Mouse (Mus musculus): ENCODE measurements at regions not wholly inside any gene's neighbourhood (a gene's known extent, or its start where the extent isn't known, plus 50 kb on each side); places are given as distances from the start of the nearest gene placed in this dataset.

DNA sequence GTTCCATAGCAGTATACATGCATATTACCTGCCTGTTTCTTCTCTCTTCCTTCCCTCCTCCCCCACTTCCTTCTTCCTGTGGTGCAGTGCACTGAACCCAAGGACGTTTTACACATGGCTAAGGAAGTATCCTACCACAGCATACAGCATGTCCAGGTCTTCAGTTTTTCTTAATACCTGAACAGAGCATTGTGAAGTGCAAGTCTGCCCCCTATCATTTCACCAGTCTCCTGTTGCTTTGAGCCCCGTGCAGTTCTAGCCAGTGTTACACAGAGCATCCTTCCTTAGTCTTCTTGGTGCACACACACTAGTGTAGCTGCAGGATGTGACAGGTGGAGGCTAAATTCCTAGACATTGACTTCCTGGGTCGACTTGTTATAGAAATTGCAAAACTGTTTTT, 53.7 kb upstream of the Foxb1 start:
- no peak overlapping the region for H3K4me2 ChIP-seq (replicated peaks)
- H3K27me3 ChIP-seq (replicated peaks), result no peaks in the 10 kb centered on the region
- H3K27ac ChIP-seq, result no peak overlapping the region
- no peaks in the 10 kb centered on the region for H3K36me3 ChIP-seq
- no peaks in the 10 kb centered on the region for H3K9me3 ChIP-seq
- no peak overlapping the region for H3K4me3 ChIP-seq
- H3K4me1 ChIP-seq, result no peaks in the 10 kb centered on the region
- H3K9ac ChIP-seq, result no peak overlapping the region
- ATAC-seq (ENCODE audit: low FRiP score, low read depth), result no peak
- WGBS, result 69% methylated on average over 3 of the region's 3 CpGs

DNA sequence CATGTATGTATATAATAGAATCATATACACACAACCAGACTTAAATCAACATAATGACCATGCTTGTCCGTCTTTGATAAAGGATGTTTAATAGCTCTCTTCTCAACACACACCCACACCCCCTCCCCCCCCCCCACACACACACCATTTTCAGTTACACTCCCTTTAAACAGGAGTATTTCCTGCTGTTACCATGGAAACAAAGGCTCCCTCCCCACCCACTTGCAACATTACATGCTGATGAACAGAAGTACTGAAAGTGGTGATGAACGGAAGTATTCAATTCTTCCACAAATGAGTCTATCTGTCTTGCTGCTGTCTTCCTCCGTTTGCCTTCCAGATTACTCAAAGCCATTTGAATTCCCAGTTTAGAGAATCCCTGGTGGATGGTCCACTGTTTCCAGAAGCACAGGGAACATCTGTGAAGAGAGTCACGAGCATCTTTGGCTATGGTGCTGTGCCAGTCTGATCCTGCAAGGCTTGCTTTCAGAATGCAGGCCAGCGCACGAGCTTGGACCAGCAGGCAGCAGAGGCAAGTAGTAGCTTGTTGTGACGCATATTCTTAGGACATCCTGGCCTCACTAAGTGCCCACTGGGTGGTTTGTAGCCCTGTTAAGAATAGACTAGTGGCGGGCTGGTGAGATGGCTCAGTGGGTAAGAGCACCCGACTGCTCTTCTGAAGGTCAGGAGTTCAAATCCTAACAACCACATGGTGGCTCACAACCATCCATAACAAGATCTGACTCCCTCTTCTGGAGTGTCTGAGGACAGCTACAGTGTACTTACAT, 62.6 kb upstream of the Foxb1 start:
- ATAC-seq (ENCODE audit: low FRiP score, low read depth), result no peak

DNA sequence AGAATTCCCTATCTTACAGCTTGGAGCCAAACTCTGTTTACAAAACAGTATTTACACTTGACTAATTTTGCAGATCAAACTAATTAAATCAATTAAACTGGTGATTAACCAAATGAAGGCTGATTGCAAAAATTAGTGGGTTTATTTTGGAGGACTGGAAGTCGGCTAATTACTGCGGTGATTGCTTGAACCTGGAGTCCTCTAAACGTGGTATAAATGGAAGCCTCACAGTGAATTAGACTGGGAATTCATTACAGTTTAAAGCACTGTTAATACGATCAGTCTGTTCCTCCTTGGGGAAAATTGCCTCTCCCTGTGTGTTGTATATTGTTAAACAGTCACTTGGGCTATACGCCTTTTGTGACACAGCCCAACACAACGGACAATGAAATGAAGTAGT, 67.7 kb upstream of the Foxb1 start:
- ATAC-seq (ENCODE audit: low FRiP score, low read depth), result no peak

More for the DNA sequence above, 62.6 kb upstream of the Foxb1 start:
- Histone ChIP-seq H3K9ac (no peak overlapping the region), H3K9me3 (no peaks in the 10 kb centered on the region), H3K27me3 (replicated peaks) (no peaks in the 10 kb centered on the region), H3K4me3 (no peak overlapping the region), H3K4me2 (replicated peaks) (no peak overlapping the region), H3K36me3 (no peaks in the 10 kb centered on the region), H3K4me1 (no peaks in the 10 kb centered on the region), H3K27ac (no peak overlapping the region)
- 69% methylated on average over 9 of the region's 9 CpGs for WGBS

DNA sequence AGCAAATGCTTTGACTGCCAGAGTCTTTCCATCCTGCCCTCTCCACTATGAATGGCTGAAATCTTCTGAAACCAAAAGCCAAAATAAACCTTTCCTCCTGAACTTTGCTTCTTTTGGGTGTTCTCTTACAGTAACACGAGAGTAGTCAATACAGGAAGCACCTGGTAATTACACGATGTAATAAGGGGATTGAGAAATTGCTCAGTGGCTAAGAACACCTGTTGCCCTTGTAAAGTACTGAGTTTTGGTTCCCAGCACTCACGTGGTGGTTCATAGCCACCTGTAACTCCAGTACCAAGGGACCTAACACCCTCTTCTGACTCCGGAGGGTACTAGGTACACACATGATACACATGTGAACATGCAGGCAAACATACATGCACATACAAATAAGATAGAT, 74.7 kb upstream of the Foxb1 start:
- WGBS, result 77% methylated on average over 4 of the region's 4 CpGs
- Histone ChIP-seq H3K27me3 (replicated peaks) (peaks cover 8% of the 10 kb centered on the region; the same call in 1 of the 2 replicates), H3K4me1 (no peaks in the 10 kb centered on the region), H3K27ac (no peak overlapping the region), H3K36me3 (no peaks in the 10 kb centered on the region), H3K9ac (no peak overlapping the region), H3K4me3 (no peak overlapping the region), H3K4me2 (replicated peaks) (no peak overlapping the region), H3K9me3 (no peaks in the 10 kb centered on the region)
- ATAC-seq (ENCODE audit: low FRiP score, low read depth), result no peak

More for the DNA sequence above, 67.7 kb upstream of the Foxb1 start:
- 41% methylated on average over 6 of the region's 6 CpGs for WGBS
- Histone ChIP-seq H3K9ac (no peak overlapping the region), H3K4me1 (no peaks in the 10 kb centered on the region), H3K27ac (no peak overlapping the region), H3K9me3 (no peaks in the 10 kb centered on the region), H3K4me2 (replicated peaks) (no peak overlapping the region), H3K27me3 (replicated peaks) (no peaks in the 10 kb centered on the region), H3K36me3 (no peaks in the 10 kb centered on the region), H3K4me3 (no peak overlapping the region)

DNA sequence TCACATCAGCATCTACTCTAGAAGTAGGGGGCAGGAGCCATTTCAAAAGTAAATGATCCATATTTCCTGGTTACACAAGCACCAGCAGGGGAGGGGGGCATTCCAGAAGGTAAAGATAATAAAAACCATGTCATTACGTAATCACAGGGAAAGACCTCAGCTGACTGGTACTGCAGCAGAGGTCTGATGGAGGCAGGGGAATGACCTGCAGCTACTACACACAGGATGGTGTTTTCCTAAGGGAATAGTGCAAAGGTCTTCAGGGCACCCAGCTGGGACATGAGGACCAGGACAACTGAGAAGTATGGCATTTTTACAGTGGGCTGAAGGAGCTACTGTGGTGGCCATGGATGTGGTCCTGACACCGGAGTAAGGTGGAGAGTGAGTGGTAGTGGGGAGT, 78.5 kb upstream of the Foxb1 start:
- no peaks in the 10 kb centered on the region for H3K36me3 ChIP-seq
- ATAC-seq (ENCODE audit: low FRiP score, low read depth), result no peak
- H3K27ac ChIP-seq, result no peak overlapping the region
- no peak overlapping the region for H3K4me2 ChIP-seq (replicated peaks)
- WGBS, result 74% methylated on average over 2 of the region's 2 CpGs
- H3K4me1 ChIP-seq, result no peaks in the 10 kb centered on the region
- H3K27me3 ChIP-seq (replicated peaks), result peaks cover 8% of the 10 kb centered on the region; the same call in 1 of the 2 replicates
- no peaks in the 10 kb centered on the region for H3K9me3 ChIP-seq
- no peak overlapping the region for H3K9ac ChIP-seq
- no peak overlapping the region for H3K4me3 ChIP-seq

DNA sequence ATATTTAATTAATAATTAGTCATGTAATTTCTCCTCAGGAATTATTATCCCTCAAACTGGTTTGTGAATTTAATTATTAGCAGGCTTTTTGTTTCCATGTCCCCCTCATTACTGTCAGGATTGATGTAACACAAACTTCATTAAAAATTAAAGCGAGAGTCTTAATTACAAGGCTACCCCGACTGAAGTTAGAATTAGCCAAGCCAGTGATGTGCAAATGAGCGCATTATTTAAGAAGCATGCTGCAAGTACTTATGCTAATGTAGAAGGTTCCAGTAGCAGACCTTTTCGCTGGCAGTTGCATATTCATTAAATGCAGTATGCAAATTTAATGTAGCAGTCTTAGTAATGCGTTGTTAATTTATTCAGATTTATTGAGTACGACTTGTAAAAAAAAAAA, 84.0 kb upstream of the Foxb1 start:
- Histone ChIP-seq H3K27me3 (replicated peaks) (peaks cover 5% of the 10 kb centered on the region; the same call in 1 of the 2 replicates), H3K4me2 (replicated peaks) (no peak overlapping the region), H3K4me3 (no peak overlapping the region), H3K4me1 (no peaks in the 10 kb centered on the region), H3K27ac (no peak overlapping the region), H3K36me3 (no peaks in the 10 kb centered on the region), H3K9ac (no peak overlapping the region), H3K9me3 (peaks cover 9% of the 10 kb centered on the region; the same call in 1 of the 2 replicates)
- ATAC-seq (ENCODE audit: low FRiP score, low read depth), result peak; percentile 44; the same call in 1 of the 2 replicates
- WGBS, result 50% methylated on average over 6 of the region's 6 CpGs

DNA sequence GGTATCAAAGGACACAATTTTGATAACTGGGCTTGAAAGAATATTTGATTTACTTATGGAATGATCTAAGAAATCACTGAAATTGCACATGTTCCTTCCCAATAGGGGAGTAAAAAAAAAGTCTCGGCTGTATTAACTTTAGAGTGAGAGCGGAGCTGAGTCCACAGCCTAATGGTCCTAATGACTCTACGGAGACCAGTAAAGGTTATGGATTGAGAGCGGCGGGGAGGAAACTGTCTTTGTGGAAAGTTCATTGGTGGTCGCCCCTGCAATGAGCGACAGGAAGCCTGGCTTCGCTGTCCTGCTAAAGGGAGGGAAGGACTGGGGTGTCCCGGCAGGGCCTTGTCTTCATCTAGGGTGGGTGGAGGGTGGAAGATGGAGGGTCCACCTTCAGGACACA, 84.5 kb upstream of the Foxb1 start:
- H3K9me3 ChIP-seq, result peaks cover 9% of the 10 kb centered on the region; the same call in 1 of the 2 replicates
- no peak overlapping the region for H3K4me3 ChIP-seq
- H3K4me2 ChIP-seq (replicated peaks), result no peak overlapping the region
- H3K27me3 ChIP-seq (replicated peaks), result no peaks in the 10 kb centered on the region
- 40% methylated on average over 9 of the region's 9 CpGs for WGBS
- H3K9ac ChIP-seq, result no peak overlapping the region
- 0 out of 2 replicates have a peak, but pooled peaks have one; percentile 41 for ATAC-seq (ENCODE audit: low FRiP score, low read depth)
- no peak overlapping the region for H3K27ac ChIP-seq
- no peaks in the 10 kb centered on the region for H3K36me3 ChIP-seq
- no peaks in the 10 kb centered on the region for H3K4me1 ChIP-seq

DNA sequence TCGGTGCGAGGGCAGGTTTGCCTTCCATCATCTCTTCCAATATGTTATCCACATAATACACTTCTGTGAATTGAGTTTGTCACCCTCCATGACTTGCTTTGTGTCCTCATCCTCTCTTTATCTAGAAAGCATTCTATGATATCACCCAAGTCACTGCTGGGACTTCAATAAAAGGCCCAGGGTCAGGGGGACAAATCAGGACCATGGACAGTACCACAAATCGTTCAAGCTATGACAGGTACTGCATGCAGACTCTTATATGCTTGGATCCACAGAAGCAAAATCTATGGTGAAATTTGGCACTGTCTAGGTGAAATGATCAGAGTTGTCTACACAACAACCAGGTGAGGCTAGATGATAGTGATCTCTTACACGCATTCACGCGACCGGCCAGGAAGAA, 95.9 kb upstream of the Foxb1 start:
- H3K4me1 ChIP-seq, result no peaks in the 10 kb centered on the region
- no peak for ATAC-seq (ENCODE audit: low FRiP score, low read depth)
- H3K27me3 ChIP-seq (replicated peaks), result no peaks in the 10 kb centered on the region
- no peak overlapping the region for H3K27ac ChIP-seq
- WGBS, result 90% methylated on average over 7 of the region's 7 CpGs
- H3K9me3 ChIP-seq, result no peaks in the 10 kb centered on the region
- no peak overlapping the region for H3K4me2 ChIP-seq (replicated peaks)
- H3K36me3 ChIP-seq, result no peaks in the 10 kb centered on the region
- no peak overlapping the region for H3K9ac ChIP-seq
- H3K4me3 ChIP-seq, result no peak overlapping the region

DNA sequence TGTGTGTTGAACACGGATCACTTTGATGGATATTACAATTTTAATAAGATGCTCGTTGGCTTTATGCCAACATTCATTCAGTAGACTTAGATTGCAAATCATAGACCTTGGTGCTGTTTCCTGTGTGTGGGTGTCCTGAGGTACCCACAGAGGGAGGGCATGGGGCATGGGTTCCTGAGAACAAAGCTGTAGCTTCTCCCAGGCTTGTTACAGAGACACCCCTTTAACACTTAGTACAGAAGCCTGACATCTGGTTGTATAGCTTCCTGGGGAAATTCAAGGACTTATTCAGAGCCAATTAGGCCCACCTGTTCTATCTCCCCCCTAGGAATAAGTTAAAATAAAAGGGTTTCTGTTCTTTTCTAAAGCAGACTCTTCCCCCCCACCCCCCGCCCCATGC, 97.9 kb upstream of the Foxb1 start:
- no peaks in the 10 kb centered on the region for H3K9me3 ChIP-seq
- no peak overlapping the region for H3K27ac ChIP-seq
- no peaks in the 10 kb centered on the region for H3K27me3 ChIP-seq (replicated peaks)
- no peak for ATAC-seq (ENCODE audit: low FRiP score, low read depth)
- H3K4me3 ChIP-seq, result no peak overlapping the region
- H3K36me3 ChIP-seq, result no peaks in the 10 kb centered on the region
- H3K9ac ChIP-seq, result no peak overlapping the region
- no peak overlapping the region for H3K4me2 ChIP-seq (replicated peaks)
- H3K4me1 ChIP-seq, result no peaks in the 10 kb centered on the region
- 79% methylated on average over 3 of the region's 3 CpGs for WGBS

DNA sequence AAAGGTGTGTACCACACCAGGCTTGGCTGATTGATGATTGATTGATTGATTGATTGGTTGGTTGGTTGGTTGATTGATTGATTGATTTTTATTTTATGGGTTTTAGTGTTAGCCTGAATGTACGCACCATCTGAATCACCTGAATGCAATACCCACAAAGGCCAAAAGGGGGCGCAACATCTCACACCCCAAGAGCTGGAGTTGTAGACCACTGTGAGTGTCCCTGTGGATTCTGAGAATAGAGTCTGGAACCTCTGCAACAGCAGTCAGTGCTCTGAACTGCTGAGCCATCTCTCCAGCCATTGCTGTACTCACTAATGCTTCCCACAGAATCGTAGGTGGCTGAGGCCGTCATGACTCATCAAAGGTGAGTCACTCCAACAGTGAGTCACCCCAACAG, 109.4 kb upstream of the Foxb1 start:
- Histone ChIP-seq H3K4me1 (no peaks in the 10 kb centered on the region), H3K9ac (no peak overlapping the region), H3K27me3 (replicated peaks) (0 out of 2 replicates have a peak, but pooled peaks cover 2% of the 10 kb centered on the region), H3K4me2 (replicated peaks) (no peak overlapping the region), H3K9me3 (no peaks in the 10 kb centered on the region), H3K36me3 (no peaks in the 10 kb centered on the region), H3K27ac (no peak overlapping the region), H3K4me3 (no peak overlapping the region)
- WGBS, result 88% methylated on average over 4 of the region's 4 CpGs
- ATAC-seq (ENCODE audit: low FRiP score, low read depth), result no peak

DNA sequence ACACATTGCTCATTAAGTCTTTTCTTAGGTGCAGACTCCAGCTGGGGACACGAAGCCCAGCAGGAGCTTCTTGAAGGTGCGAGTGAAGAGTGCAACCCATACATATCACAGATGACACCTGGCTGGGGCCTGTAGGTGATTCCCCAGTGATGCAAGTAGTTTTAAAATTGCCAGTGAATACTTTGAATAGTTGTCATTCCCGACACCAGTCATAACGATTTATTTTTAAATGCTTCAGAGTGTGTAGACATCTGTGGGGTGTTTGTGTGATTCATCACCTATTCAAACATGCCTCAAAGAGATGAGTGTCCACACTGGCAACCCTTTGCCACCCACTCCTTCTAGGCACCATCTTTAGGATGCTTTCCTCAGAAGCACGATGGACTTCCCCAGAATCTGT, 102.9 kb upstream of the Bnip2 start:
- no peak overlapping the region for H3K27ac ChIP-seq
- H3K9me3 ChIP-seq, result no peaks in the 10 kb centered on the region
- H3K36me3 ChIP-seq, result no peaks in the 10 kb centered on the region
- no peak overlapping the region for H3K9ac ChIP-seq
- no peak overlapping the region for H3K4me2 ChIP-seq (replicated peaks)
- no peak overlapping the region for H3K4me3 ChIP-seq
- no peaks in the 10 kb centered on the region for H3K27me3 ChIP-seq (replicated peaks)
- 80% methylated on average over 5 of the region's 5 CpGs for WGBS
- no peaks in the 10 kb centered on the region for H3K4me1 ChIP-seq
- ATAC-seq (ENCODE audit: low FRiP score, low read depth), result no peak

DNA sequence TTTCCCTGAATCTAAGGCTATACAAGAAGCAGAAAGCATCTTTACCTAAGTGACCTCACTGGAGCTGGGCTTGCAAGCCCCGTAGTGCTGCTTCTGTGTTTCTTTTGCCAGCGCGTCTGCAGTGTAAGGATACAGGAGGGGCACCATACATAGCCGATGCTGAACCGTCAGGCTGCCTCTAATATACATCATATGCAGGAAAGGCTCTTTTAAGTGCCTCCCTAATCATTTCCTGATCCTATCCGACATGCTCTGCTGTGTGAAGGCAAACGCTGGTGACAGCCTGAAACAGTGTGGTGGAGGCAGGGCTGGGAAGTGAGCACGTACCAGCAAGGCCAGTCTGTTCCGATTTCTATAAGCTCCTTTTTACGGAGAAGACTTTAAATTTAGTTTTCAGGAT, 91.2 kb upstream of the Bnip2 start:
- ATAC-seq (ENCODE audit: low FRiP score, low read depth), result no peak
- Histone ChIP-seq H3K36me3 (no peaks in the 10 kb centered on the region), H3K4me1 (peaks cover 14% of the 10 kb centered on the region), H3K27ac (no peak overlapping the region), H3K9ac (no peak overlapping the region), H3K4me3 (no peak overlapping the region), H3K9me3 (no peaks in the 10 kb centered on the region), H3K4me2 (replicated peaks) (no peak overlapping the region), H3K27me3 (replicated peaks) (peaks cover 7% of the 10 kb centered on the region; the same call in 1 of the 2 replicates)
- WGBS, result 67% methylated on average over 10 of the region's 10 CpGs

DNA sequence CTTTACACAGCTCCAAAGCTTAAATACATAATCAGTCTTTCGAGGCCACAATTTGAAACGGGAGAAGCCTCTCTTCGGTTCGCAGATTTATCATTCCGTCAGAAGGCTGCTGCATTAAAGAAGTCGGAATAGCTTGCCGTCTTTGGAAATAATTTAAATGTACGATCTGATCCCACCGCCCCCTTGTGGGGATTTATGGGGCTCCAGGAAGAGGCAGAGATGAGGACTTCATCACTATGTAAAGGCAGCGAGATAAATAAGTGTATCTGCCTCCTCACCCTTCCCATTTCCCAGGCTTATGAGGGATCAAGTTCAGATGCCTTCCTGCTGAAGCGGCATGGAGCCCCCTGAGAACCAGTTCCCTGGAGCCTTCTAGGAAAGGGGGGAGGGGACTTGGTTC, 89.9 kb upstream of the Bnip2 start:
- no peak overlapping the region for H3K4me3 ChIP-seq
- peaks cover 14% of the 10 kb centered on the region for H3K4me1 ChIP-seq
- peak overlapping the region; percentile 41 for H3K4me2 ChIP-seq (replicated peaks)
- 19% methylated on average over 11 of the region's 11 CpGs for WGBS
- no peak overlapping the region for H3K9ac ChIP-seq
- H3K27ac ChIP-seq, result no peak overlapping the region
- no peak for ATAC-seq (ENCODE audit: low FRiP score, low read depth)
- H3K9me3 ChIP-seq, result no peaks in the 10 kb centered on the region
- H3K27me3 ChIP-seq (replicated peaks), result peaks cover 5% of the 10 kb centered on the region; the same call in 1 of the 2 replicates
- no peaks in the 10 kb centered on the region for H3K36me3 ChIP-seq
